Mouse (Mus musculus) ovary, adult 18-20 months (tissue): ENCODE measurements around the gene Flt3.

ENCODE experiments used
- DNase-seq: peaks from one replicate; pipeline ENCODE4 v3.0.0; 2022; ENCODE audit warnings: low spot score, mixed read lengths

Gene Flt3

GRCm38 (mm10) chr5:147408731-147409130 is 8.4 kb upstream of the Flt3 start:
- DNase-seq, result no peak

- no peak for DNase-seq
These were observed 5.8 kb upstream of the Flt3 start for GRCm38 (mm10) chr5:147406135-147406534.

- peak; percentile 5 for DNase-seq
These were observed 2.2 kb upstream of the Flt3 start for GRCm38 (mm10) chr5:147402505-147402904.

- DNase-seq, result no peak
These were observed 735 bp upstream of the Flt3 start for GRCm38 (mm10) chr5:147401024-147401423.

- no peak for DNase-seq
These were observed 253 bp upstream of the Flt3 start for GRCm38 (mm10) chr5:147400505-147400979.

- DNase-seq, result no peak
These were observed 5.2 kb downstream of the Flt3 start for GRCm38 (mm10) chr5:147395050-147395449.

GRCm38 (mm10) chr5:147392667-147393213 is 7.5 kb downstream of the Flt3 start:
- DNase-seq, result no peak

- no peak for DNase-seq
These were observed 9.5 kb downstream of the Flt3 start for GRCm38 (mm10) chr5:147390772-147391171.

- no peak for DNase-seq
These were observed 11.2 kb downstream of the Flt3 start for GRCm38 (mm10) chr5:147389052-147389451.

GRCm38 (mm10) chr5:147388376-147389008 is 11.8 kb downstream of the Flt3 start:
- DNase-seq, result no peak

- DNase-seq, result no peak
These were observed 13.4 kb downstream of the Flt3 start for GRCm38 (mm10) chr5:147386865-147387264.

- DNase-seq, result no peak
These were observed 18.9 kb downstream of the Flt3 start for GRCm38 (mm10) chr5:147381396-147381795.

GRCm38 (mm10) chr5:147379481-147379880 is 20.8 kb downstream of the Flt3 start:
- DNase-seq, result no peak

GRCm38 (mm10) chr5:147370276-147370675 is 30.0 kb downstream of the Flt3 start:
- no peak for DNase-seq

GRCm38 (mm10) chr5:147368221-147368620 is 32.1 kb downstream of the Flt3 start:
- DNase-seq, result no peak

- no peak for DNase-seq
These were observed 34.1 kb downstream of the Flt3 start for GRCm38 (mm10) chr5:147365995-147366765.

- no peak for DNase-seq
These were observed 37.2 kb downstream of the Flt3 start for GRCm38 (mm10) chr5:147363054-147363453.

- no peak for DNase-seq
These were observed 41.8 kb downstream of the Flt3 start for GRCm38 (mm10) chr5:147358481-147358880.

- DNase-seq, result no peak
These were observed 42.8 kb downstream of the Flt3 start for GRCm38 (mm10) chr5:147357536-147357935.

- DNase-seq, result no peak
These were observed 43.8 kb downstream of the Flt3 start for GRCm38 (mm10) chr5:147356260-147357055.

- no peak for DNase-seq
These were observed 44.5 kb downstream of the Flt3 start for GRCm38 (mm10) chr5:147355788-147356187.

GRCm38 (mm10) chr5:147354985-147355384 is 45.3 kb downstream of the Flt3 start:
- DNase-seq, result no peak
